Mouse (Mus musculus): ENCODE data around the gene Myom3. TPM values are rescaled to one million over a fixed set of nuclear protein-coding genes. Genes with fewer than 3 reads are reported as not detected.

The Myom3 gene
- polyA plus RNA-seq, 1 experiment from 2014 or later = 0.31 TPM

DNA sequence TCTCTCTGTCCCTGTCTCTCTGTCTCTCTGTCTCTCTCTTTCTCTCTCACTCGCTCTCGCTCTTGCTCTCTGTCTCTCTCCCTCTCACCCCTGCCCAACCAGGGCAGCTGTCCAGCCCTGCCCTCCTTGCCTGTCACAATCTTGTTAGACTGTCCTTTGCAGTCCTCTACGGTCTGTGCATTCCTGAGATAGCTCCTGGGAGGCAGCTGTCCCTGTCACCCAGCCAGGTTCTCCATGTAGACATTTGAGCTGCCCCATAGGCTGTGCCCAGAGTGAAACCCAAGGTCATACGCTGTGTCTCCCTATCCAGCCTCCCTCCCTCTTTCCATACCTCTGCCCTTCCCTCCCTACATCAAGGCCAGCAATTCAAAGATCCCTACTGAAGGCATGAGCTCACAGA is 13.2 kb downstream of the Myom3 start:
- H3K27me3 ChIP-seq (ENCODE audit: control insufficient read depth, insufficient read depth, low read length) = no peaks in the 10 kb centered on the region
- H3K4me3 ChIP-seq (ENCODE audit: low read depth, low read length) = no peak overlapping the region
- DNase-seq (ENCODE audit: low spot score) (no peak), ATAC-seq (replicated peaks; ENCODE audit: insufficient number of reproducible peaks, low FRiP score, low TSS enrichment, low read depth) (peak; percentile 34; the same call in 1 of the 2 replicates)
- H3K36me3 ChIP-seq (replicated peaks; ENCODE audit: control insufficient read depth, insufficient read depth, low read depth, low read length) = no peaks in the 10 kb centered on the region
- H3K9ac ChIP-seq (replicated peaks; ENCODE audit: low read length) = no peak overlapping the region
- no peak overlapping the region for H3K4me2 ChIP-seq (ENCODE audit: low read depth, low read length)
- WGBS = 72% methylated on average over 4 of the region's 4 CpGs
- no peaks in the 10 kb centered on the region for H3K4me1 ChIP-seq (ENCODE audit: control insufficient read depth, insufficient read depth, low read length)
- H3K9me3 ChIP-seq (replicated peaks; ENCODE audit: control insufficient read depth, low read length) = no peaks in the 10 kb centered on the region
- H3K27ac ChIP-seq (replicated peaks; ENCODE audit: low read depth, low read length) = no peak overlapping the region

DNA sequence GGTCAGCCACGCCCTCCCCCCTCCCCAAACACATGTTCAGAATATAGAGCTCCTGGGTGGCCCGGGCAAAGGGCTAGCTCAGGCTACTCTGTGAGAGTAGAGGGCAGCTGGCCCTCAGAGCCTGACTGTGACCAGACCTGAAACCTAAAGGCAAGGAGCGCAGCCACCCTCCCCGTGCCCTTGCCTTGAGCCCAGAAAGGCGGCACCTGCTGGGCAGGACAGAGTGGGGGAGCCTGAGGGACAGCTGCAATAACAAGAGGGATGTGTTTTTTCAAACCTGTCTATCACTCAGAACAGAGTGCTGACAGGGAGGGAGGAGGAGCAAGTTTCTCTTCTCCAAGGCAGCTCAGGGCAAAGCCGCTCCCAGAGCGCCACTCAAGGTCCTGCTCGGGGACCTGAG is 15.0 kb downstream of the Myom3 start:
- DNase-seq (ENCODE audit: low spot score) = peak; percentile 17
- no peak overlapping the region for H3K9ac ChIP-seq (replicated peaks; ENCODE audit: low read length)
- H3K4me2 ChIP-seq (ENCODE audit: low read depth, low read length) = no peak overlapping the region
- H3K9me3 ChIP-seq (replicated peaks; ENCODE audit: control insufficient read depth, low read length) = no peaks in the 10 kb centered on the region
- H3K4me1 ChIP-seq (ENCODE audit: control insufficient read depth, insufficient read depth, low read length) = no peaks in the 10 kb centered on the region
- no peak overlapping the region for H3K4me3 ChIP-seq (ENCODE audit: low read depth, low read length)
- 64% methylated on average over 8 of the region's 8 CpGs for WGBS
- no peaks in the 10 kb centered on the region for H3K27me3 ChIP-seq (ENCODE audit: control insufficient read depth, insufficient read depth, low read length)
- no peaks in the 10 kb centered on the region for H3K36me3 ChIP-seq (replicated peaks; ENCODE audit: control insufficient read depth, insufficient read depth, low read depth, low read length)
- no peak overlapping the region for H3K27ac ChIP-seq (replicated peaks; ENCODE audit: low read depth, low read length)
- 0 out of 2 replicates have a peak, but pooled peaks have one; percentile 16 for ATAC-seq (replicated peaks; ENCODE audit: insufficient number of reproducible peaks, low FRiP score, low TSS enrichment, low read depth)

DNA sequence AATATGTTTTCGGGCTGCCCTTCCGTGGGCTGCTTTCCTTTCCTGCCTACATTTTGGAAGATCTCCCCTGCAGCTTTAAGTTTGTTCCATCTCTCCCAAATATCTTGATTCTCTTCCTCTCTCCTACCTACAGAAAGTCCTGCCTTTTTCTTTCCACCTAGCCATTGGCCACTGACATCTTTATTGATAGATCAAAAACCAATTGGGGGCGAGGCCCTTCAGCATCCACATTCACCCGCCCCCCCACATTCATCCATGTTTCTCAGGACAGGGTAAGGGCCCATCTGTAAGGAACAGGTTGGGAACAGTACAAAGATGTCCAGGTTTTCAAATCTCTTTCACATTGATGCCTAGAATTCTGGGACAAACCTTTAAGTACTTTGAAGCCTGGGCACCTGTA is 17.3 kb downstream of the Myom3 start:
- Histone ChIP-seq H3K36me3 (replicated peaks; ENCODE audit: control insufficient read depth, insufficient read depth, low read depth, low read length) (no peaks in the 10 kb centered on the region), H3K9ac (replicated peaks; ENCODE audit: low read length) (no peak overlapping the region), H3K4me1 (ENCODE audit: control insufficient read depth, insufficient read depth, low read length) (no peaks in the 10 kb centered on the region), H3K27me3 (ENCODE audit: control insufficient read depth, insufficient read depth, low read length) (no peaks in the 10 kb centered on the region), H3K4me2 (ENCODE audit: low read depth, low read length) (no peak overlapping the region), H3K27ac (replicated peaks; ENCODE audit: low read depth, low read length) (no peak overlapping the region), H3K9me3 (replicated peaks; ENCODE audit: control insufficient read depth, low read length) (no peaks in the 10 kb centered on the region), H3K4me3 (ENCODE audit: low read depth, low read length) (no peak overlapping the region)
- ATAC-seq (replicated peaks; ENCODE audit: insufficient number of reproducible peaks, low FRiP score, low TSS enrichment, low read depth) (no peak), DNase-seq (ENCODE audit: low spot score) (no peak)
- WGBS = 90% methylated on average over 4 of the region's 4 CpGs

DNA sequence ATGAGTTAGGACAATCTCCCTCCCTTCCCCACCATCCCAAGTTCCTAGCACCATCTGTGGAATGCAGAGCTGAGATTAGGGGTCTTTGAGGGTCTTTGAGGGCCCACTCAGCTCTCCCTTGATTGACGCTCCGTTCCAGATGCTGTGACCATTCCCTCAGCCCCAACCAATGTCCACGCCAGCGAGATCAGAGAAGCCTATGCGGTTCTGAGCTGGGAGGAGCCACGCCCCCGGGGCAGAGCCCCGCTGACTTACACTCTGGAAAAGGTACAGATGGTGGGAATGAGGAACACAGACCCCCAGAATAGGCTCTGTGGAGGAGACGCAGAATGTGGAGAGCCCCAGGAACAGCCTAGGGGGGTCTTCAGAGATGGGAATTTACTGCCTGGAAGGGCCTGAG is 20.1 kb downstream of the Myom3 start:
- Histone ChIP-seq H3K9ac (replicated peaks; ENCODE audit: low read length) (no peak overlapping the region), H3K9me3 (replicated peaks; ENCODE audit: control insufficient read depth, low read length) (no peaks in the 10 kb centered on the region), H3K27me3 (ENCODE audit: control insufficient read depth, insufficient read depth, low read length) (no peaks in the 10 kb centered on the region), H3K4me3 (ENCODE audit: low read depth, low read length) (no peak overlapping the region), H3K36me3 (replicated peaks; ENCODE audit: control insufficient read depth, insufficient read depth, low read depth, low read length) (no peaks in the 10 kb centered on the region), H3K4me1 (ENCODE audit: control insufficient read depth, insufficient read depth, low read length) (no peaks in the 10 kb centered on the region), H3K4me2 (ENCODE audit: low read depth, low read length) (no peak overlapping the region), H3K27ac (replicated peaks; ENCODE audit: low read depth, low read length) (no peak overlapping the region)
- 61% methylated on average over 9 of the region's 9 CpGs for WGBS
- DNase-seq (ENCODE audit: low spot score) = no peak
- no peak for ATAC-seq (replicated peaks; ENCODE audit: insufficient number of reproducible peaks, low FRiP score, low TSS enrichment, low read depth)

DNA sequence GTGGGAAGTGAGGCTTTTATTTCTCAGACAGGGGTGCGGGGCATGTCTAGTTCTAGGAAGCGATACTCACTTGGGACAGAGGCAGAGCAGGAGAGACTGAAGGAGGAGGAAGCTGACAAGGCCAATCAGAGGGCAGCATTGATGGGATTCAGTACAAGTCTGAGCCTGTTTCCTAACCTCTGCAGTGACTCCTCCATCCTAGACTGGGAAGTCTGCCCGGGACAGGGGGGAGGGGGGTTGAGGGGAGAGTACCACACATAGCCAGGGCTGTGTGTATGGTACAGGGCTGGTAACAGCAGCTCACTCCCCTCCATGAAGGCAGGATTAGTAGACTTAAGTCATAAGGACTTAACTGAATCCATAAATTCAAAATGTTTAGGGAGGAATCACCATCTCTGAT is 20.7 kb downstream of the Myom3 start:
- no peaks in the 10 kb centered on the region for H3K36me3 ChIP-seq (replicated peaks; ENCODE audit: control insufficient read depth, insufficient read depth, low read depth, low read length)
- ATAC-seq (replicated peaks; ENCODE audit: insufficient number of reproducible peaks, low FRiP score, low TSS enrichment, low read depth) = no peak
- no peaks in the 10 kb centered on the region for H3K9me3 ChIP-seq (replicated peaks; ENCODE audit: control insufficient read depth, low read length)
- no peak overlapping the region for H3K4me3 ChIP-seq (ENCODE audit: low read depth, low read length)
- no peaks in the 10 kb centered on the region for H3K27me3 ChIP-seq (ENCODE audit: control insufficient read depth, insufficient read depth, low read length)
- peak; percentile 10 for DNase-seq (ENCODE audit: low spot score)
- no peak overlapping the region for H3K9ac ChIP-seq (replicated peaks; ENCODE audit: low read length)
- H3K4me1 ChIP-seq (ENCODE audit: control insufficient read depth, insufficient read depth, low read length) = no peaks in the 10 kb centered on the region
- WGBS = 61% methylated on average over 3 of the region's 3 CpGs
- no peak overlapping the region for H3K27ac ChIP-seq (replicated peaks; ENCODE audit: low read depth, low read length)
- no peak overlapping the region for H3K4me2 ChIP-seq (ENCODE audit: low read depth, low read length)

DNA sequence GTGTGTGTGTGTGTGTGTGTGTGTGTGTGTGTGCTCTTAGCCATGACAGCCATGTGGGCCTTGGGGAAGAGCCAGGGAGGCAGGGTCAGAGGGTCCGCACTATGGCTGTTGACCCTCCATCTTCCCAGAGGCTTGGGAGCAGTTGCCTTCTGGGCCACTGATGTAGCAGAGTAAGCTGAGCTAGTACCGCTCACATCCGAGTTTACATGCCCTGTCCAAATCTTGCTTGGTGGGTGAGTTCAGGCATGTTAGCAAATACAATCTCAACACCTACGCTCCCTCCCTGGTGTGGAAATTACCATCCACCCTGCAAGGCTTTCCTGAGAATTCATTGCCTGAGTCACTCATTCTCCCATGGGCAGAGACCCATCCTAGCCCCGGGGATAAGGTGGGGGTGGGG is 21.8 kb downstream of the Myom3 start:
- Histone ChIP-seq H3K9me3 (replicated peaks; ENCODE audit: control insufficient read depth, low read length) (no peaks in the 10 kb centered on the region), H3K4me3 (ENCODE audit: low read depth, low read length) (no peak overlapping the region), H3K4me2 (ENCODE audit: low read depth, low read length) (no peak overlapping the region), H3K36me3 (replicated peaks; ENCODE audit: control insufficient read depth, insufficient read depth, low read depth, low read length) (no peaks in the 10 kb centered on the region), H3K27ac (replicated peaks; ENCODE audit: low read depth, low read length) (no peak overlapping the region), H3K9ac (replicated peaks; ENCODE audit: low read length) (no peak overlapping the region), H3K4me1 (ENCODE audit: control insufficient read depth, insufficient read depth, low read length) (no peaks in the 10 kb centered on the region), H3K27me3 (ENCODE audit: control insufficient read depth, insufficient read depth, low read length) (no peaks in the 10 kb centered on the region)
- ATAC-seq (replicated peaks; ENCODE audit: insufficient number of reproducible peaks, low FRiP score, low TSS enrichment, low read depth) (no peak), DNase-seq (ENCODE audit: low spot score) (no peak)
- 84% methylated on average over 5 of the region's 5 CpGs for WGBS

DNA sequence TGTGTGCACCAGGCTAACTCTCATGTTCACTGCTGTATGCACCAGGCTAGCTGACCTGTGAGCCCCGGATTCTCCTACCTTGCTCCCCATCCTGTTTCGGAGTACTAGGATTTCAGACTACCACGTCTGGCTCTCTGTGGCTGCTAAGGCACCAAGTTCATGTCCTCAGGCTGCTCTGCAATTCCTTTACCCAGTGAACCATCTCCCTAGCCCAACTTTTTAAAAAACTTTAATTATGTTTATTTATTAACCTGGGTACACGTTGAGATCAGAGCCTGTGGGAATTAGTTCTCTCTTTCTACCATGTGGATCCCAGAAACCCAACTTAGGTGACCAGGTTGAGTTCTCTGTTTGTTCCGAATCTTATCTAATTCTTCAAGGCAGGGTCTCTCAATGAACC is 27.1 kb downstream of the Myom3 start:
- 79% methylated on average over 5 of the region's 5 CpGs for WGBS
- DNase-seq (ENCODE audit: low spot score) = no peak
- H3K4me3 ChIP-seq (ENCODE audit: low read depth, low read length) = no peak overlapping the region
- H3K36me3 ChIP-seq (replicated peaks; ENCODE audit: control insufficient read depth, insufficient read depth, low read depth, low read length) = no peaks in the 10 kb centered on the region
- H3K4me2 ChIP-seq (ENCODE audit: low read depth, low read length) = no peak overlapping the region
- no peaks in the 10 kb centered on the region for H3K4me1 ChIP-seq (ENCODE audit: control insufficient read depth, insufficient read depth, low read length)
- no peak overlapping the region for H3K9ac ChIP-seq (replicated peaks; ENCODE audit: low read length)
- ATAC-seq (replicated peaks; ENCODE audit: insufficient number of reproducible peaks, low FRiP score, low TSS enrichment, low read depth) = no peak
- no peaks in the 10 kb centered on the region for H3K9me3 ChIP-seq (replicated peaks; ENCODE audit: control insufficient read depth, low read length)
- H3K27ac ChIP-seq (replicated peaks; ENCODE audit: low read depth, low read length) = no peak overlapping the region
- H3K27me3 ChIP-seq (ENCODE audit: control insufficient read depth, insufficient read depth, low read length) = no peaks in the 10 kb centered on the region

DNA sequence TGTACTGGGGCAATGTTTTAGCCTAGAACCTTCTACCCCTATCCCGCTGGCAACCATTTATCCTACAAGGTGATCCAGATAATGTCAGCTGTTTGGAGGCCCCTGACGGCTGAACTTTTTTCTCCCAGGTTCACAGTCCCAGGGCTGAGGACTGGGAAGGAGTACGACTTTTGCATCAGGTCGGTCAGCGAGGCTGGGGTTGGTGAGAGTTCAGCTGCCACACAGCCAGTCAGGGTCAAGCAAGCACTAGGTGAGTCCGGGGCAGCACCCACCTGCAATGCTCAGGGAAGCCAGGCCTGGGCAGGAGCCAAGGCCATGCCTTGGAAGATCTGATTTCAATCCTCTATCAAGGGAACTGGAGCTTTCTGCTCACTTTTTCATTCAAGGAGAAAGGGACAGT is 27.8 kb downstream of the Myom3 start:
- Histone ChIP-seq H3K36me3 (replicated peaks; ENCODE audit: control insufficient read depth, insufficient read depth, low read depth, low read length) (no peaks in the 10 kb centered on the region), H3K27ac (replicated peaks; ENCODE audit: low read depth, low read length) (no peak overlapping the region), H3K4me2 (ENCODE audit: low read depth, low read length) (no peak overlapping the region), H3K4me1 (ENCODE audit: control insufficient read depth, insufficient read depth, low read length) (no peaks in the 10 kb centered on the region), H3K9me3 (replicated peaks; ENCODE audit: control insufficient read depth, low read length) (no peaks in the 10 kb centered on the region), H3K27me3 (ENCODE audit: control insufficient read depth, insufficient read depth, low read length) (no peaks in the 10 kb centered on the region), H3K4me3 (ENCODE audit: low read depth, low read length) (no peak overlapping the region), H3K9ac (replicated peaks; ENCODE audit: low read length) (no peak overlapping the region)
- WGBS = 78% methylated on average over 6 of the region's 6 CpGs
- no peak for ATAC-seq (replicated peaks; ENCODE audit: insufficient number of reproducible peaks, low FRiP score, low TSS enrichment, low read depth)
- DNase-seq (ENCODE audit: low spot score) = no peak

Data from embryonic facial prominence, embryonic 11.5 days (tissue).